Mouse (Mus musculus): ENCODE measurements around the gene Chrne.

Gene Chrne

GRCm38 (mm10) chr11:70652029-70652883 is 33.2 kb upstream of the Chrne start:
- no peak for DNase-seq (ENCODE audit: low spot score in 2 of 2)

- no peak for DNase-seq (ENCODE audit: low spot score in 2 of 2)
Measured at GRCm38 (mm10) chr11:70651391-70651790, 32.4 kb upstream of the Chrne start.

- DNase-seq (ENCODE audit: low spot score in 2 of 2): no peak
Measured at GRCm38 (mm10) chr11:70650322-70651175, 31.5 kb upstream of the Chrne start.

GRCm38 (mm10) chr11:70649185-70649734 is 30.2 kb upstream of the Chrne start:
- DNase-seq (ENCODE audit: low spot score in 2 of 2): no peak

GRCm38 (mm10) chr11:70648512-70648911 is 29.5 kb upstream of the Chrne start:
- DNase-seq (ENCODE audit: low spot score in 2 of 2): no peak

- DNase-seq (ENCODE audit: low spot score in 2 of 2): no peak
Measured at GRCm38 (mm10) chr11:70647716-70648420, 28.9 kb upstream of the Chrne start.

GRCm38 (mm10) chr11:70646691-70647650 is 28.0 kb upstream of the Chrne start, which contains the start of the genes Rnf167 and Slc25a11:
Gene Rnf167, plus strand, starts transcription at chr11:70647235.
Gene Slc25a11, minus strand, starts transcription at chr11:70647479.
- peak; percentile 94 to 97 for DNase-seq (ENCODE audit: low spot score in 2 of 2)

GRCm38 (mm10) chr11:70646259-70646555 is 27.2 kb upstream of the Chrne start:
- DNase-seq (ENCODE audit: low spot score in 2 of 2): no peak

- no peak for DNase-seq (ENCODE audit: low spot score in 2 of 2)
Measured at GRCm38 (mm10) chr11:70645461-70646258, 26.6 kb upstream of the Chrne start.

GRCm38 (mm10) chr11:70644564-70645103 is 25.6 kb upstream of the Chrne start:
- DNase-seq (ENCODE audit: low spot score in 2 of 2): no peak

GRCm38 (mm10) chr11:70643051-70643450 is 24.0 kb upstream of the Chrne start:
- no peak for DNase-seq (ENCODE audit: low spot score in 2 of 2)

GRCm38 (mm10) chr11:70641241-70641640 is 22.2 kb upstream of the Chrne start:
- no peak for DNase-seq (ENCODE audit: low spot score in 2 of 2)

GRCm38 (mm10) chr11:70639976-70640375 is 21.0 kb upstream of the Chrne start:
- no peak for DNase-seq (ENCODE audit: low spot score in 2 of 2)

GRCm38 (mm10) chr11:70638714-70639278 is 19.8 kb upstream of the Chrne start, which contains the start of gene Gp1ba:
Gene Gp1ba, plus strand, starts transcription at chr11:70639122.
- no peak for DNase-seq (ENCODE audit: low spot score in 2 of 2)

- no peak for DNase-seq (ENCODE audit: low spot score in 2 of 2)
Measured at GRCm38 (mm10) chr11:70638293-70638692, 19.3 kb upstream of the Chrne start.

- DNase-seq (ENCODE audit: low spot score in 2 of 2): no peak
Measured at GRCm38 (mm10) chr11:70637764-70638163, 18.7 kb upstream of the Chrne start.

- DNase-seq (ENCODE audit: low spot score in 2 of 2): no peak
Measured at GRCm38 (mm10) chr11:70635601-70636000, 16.6 kb upstream of the Chrne start.

GRCm38 (mm10) chr11:70630129-70630528 is 11.1 kb upstream of the Chrne start:
- DNase-seq (ENCODE audit: low spot score in 2 of 2): no peak

- DNase-seq (ENCODE audit: low spot score in 2 of 2): no peak
Measured at GRCm38 (mm10) chr11:70629557-70629956, 10.5 kb upstream of the Chrne start.

Data from left cerebral cortex, adult 9 months (tissue).